Mouse (Mus musculus) adrenal gland, adult (tissue): ENCODE results near the gene 1520401A03Rik.

ENCODE experiments used
- DNase-seq, 2 experiments: peaks; one replicate each; pipeline ENCODE4 v3.0.0; 2022 to 2023; ENCODE audit warnings: low spot score in 1 of 2; ENCODE audit not compliant: inconsistent age in 2 of 2

Gene 1520401A03Rik

GRCm38 (mm10) chr17:23673424-23674073, 49.0 kb downstream of the 1520401A03Rik start, which contains the start of the genes Hcfc1r1 and Thoc6:
Gene Hcfc1r1 (plus strand): TSS chr17:23673596.
Gene Thoc6 (minus strand): TSS chr17:23673882.
- DNase-seq: peak; percentile 96 to 99

- DNase-seq: no peak
These were observed 49.8 kb downstream of the 1520401A03Rik start for GRCm38 (mm10) chr17:23672761-23673160.

- DNase-seq: no peak
These were observed 51.1 kb downstream of the 1520401A03Rik start for GRCm38 (mm10) chr17:23671519-23671918.

- DNase-seq: peak in 1 of 2 experiments; percentile 26
These were observed 52.0 kb downstream of the 1520401A03Rik start for GRCm38 (mm10) chr17:23670516-23671074.

GRCm38 (mm10) chr17:23665511-23665910, 57.1 kb downstream of the 1520401A03Rik start:
- DNase-seq: no peak

GRCm38 (mm10) chr17:23664556-23665021, 58.0 kb downstream of the 1520401A03Rik start:
- peak in 1 of 2 experiments; percentile 65 for DNase-seq

- DNase-seq: no peak
These were observed 61.1 kb downstream of the 1520401A03Rik start for GRCm38 (mm10) chr17:23661526-23661925.

GRCm38 (mm10) chr17:23660876-23661200, 61.7 kb downstream of the 1520401A03Rik start:
- DNase-seq: peak in 1 of 2 experiments; percentile 26

GRCm38 (mm10) chr17:23660117-23660875, 62.3 kb downstream of the 1520401A03Rik start, which contains the start of gene Bicdl2:
Gene Bicdl2 (plus strand): TSS chr17:23660506.
- peak in 1 of 2 experiments; percentile 78 for DNase-seq

- DNase-seq: no peak
These were observed 64.1 kb downstream of the 1520401A03Rik start for GRCm38 (mm10) chr17:23658450-23658849.
